Mouse (Mus musculus): Measurements from ENCODE around the gene Pacsin3. TPM values are rescaled to one million over a fixed set of nuclear protein-coding genes. Genes with fewer than 3 reads are reported as not detected.

Pacsin3 gene
- polyA plus RNA-seq, 1 experiment from 2014 or later: 33.4 TPM

GRCm38 (mm10) chr2:91291197-91292007 lies 35.6 kb downstream of the Pacsin3 start:
- DNase-seq (ENCODE audit: low spot score): no peak
- no peaks in the 10 kb centered on the region for H3K27me3 ChIP-seq (replicated peaks; ENCODE audit: low read depth, poor library complexity, severe bottlenecking)
- H3K36me3 ChIP-seq (replicated peaks): peaks cover 4% of the 10 kb centered on the region
- peaks cover 16% of the 10 kb centered on the region for H3K4me1 ChIP-seq
- 69% methylated on average over 12 of the region's 12 CpGs for WGBS
- no peak overlapping the region for H3K4me3 ChIP-seq
- peak overlapping the region; percentile 35 for H3K27ac ChIP-seq (replicated peaks)
- no peaks in the 10 kb centered on the region for H3K9me3 ChIP-seq

- WGBS: 92% methylated on average over 3 of the region's 3 CpGs
- Histone ChIP-seq H3K9me3 (no peaks in the 10 kb centered on the region), H3K27ac (replicated peaks) (no peak overlapping the region), H3K36me3 (replicated peaks) (no peaks in the 10 kb centered on the region), H3K27me3 (replicated peaks; ENCODE audit: low read depth, poor library complexity, severe bottlenecking) (no peaks in the 10 kb centered on the region), H3K4me3 (no peak overlapping the region), H3K4me1 (peaks cover 20% of the 10 kb centered on the region)
- DNase-seq (ENCODE audit: low spot score): no peak
These were observed 38.5 kb downstream of the Pacsin3 start for GRCm38 (mm10) chr2:91294226-91294625.

GRCm38 (mm10) chr2:91295895-91296294 lies 40.1 kb downstream of the Pacsin3 start:
- no peaks in the 10 kb centered on the region for H3K27me3 ChIP-seq (replicated peaks; ENCODE audit: low read depth, poor library complexity, severe bottlenecking)
- H3K4me3 ChIP-seq: no peak overlapping the region
- no peak for DNase-seq (ENCODE audit: low spot score)
- no peaks in the 10 kb centered on the region for H3K9me3 ChIP-seq
- 90% methylated on average over 5 of the region's 5 CpGs for WGBS
- H3K36me3 ChIP-seq (replicated peaks): no peaks in the 10 kb centered on the region
- peaks cover 23% of the 10 kb centered on the region for H3K4me1 ChIP-seq
- no peak overlapping the region for H3K27ac ChIP-seq (replicated peaks)

- Histone ChIP-seq H3K36me3 (replicated peaks) (0 out of 2 replicates have a peak, but pooled peaks cover 8% of the 10 kb centered on the region), H3K27me3 (replicated peaks; ENCODE audit: low read depth, poor library complexity, severe bottlenecking) (no peaks in the 10 kb centered on the region), H3K9me3 (no peaks in the 10 kb centered on the region), H3K27ac (replicated peaks) (no peak overlapping the region), H3K4me1 (peaks cover 8% of the 10 kb centered on the region), H3K4me3 (no peak overlapping the region)
- 63% methylated on average over 3 of the region's 3 CpGs for WGBS
- peak; percentile 22 for DNase-seq (ENCODE audit: low spot score)
These were observed 43.4 kb downstream of the Pacsin3 start for GRCm38 (mm10) chr2:91299156-91299555.

GRCm38 (mm10) chr2:91300784-91301183 lies 45.0 kb downstream of the Pacsin3 start:
- Histone ChIP-seq H3K4me1 (peaks cover 8% of the 10 kb centered on the region), H3K27me3 (replicated peaks; ENCODE audit: low read depth, poor library complexity, severe bottlenecking) (no peaks in the 10 kb centered on the region), H3K9me3 (no peaks in the 10 kb centered on the region), H3K36me3 (replicated peaks) (0 out of 2 replicates have a peak, but pooled peaks cover 10% of the 10 kb centered on the region), H3K4me3 (no peak overlapping the region), H3K27ac (replicated peaks) (no peak overlapping the region)
- 89% methylated on average over 2 of the region's 2 CpGs for WGBS
- DNase-seq (ENCODE audit: low spot score): no peak

- H3K27me3 ChIP-seq (replicated peaks; ENCODE audit: low read depth, poor library complexity, severe bottlenecking): no peaks in the 10 kb centered on the region
- H3K4me1 ChIP-seq: peaks cover 8% of the 10 kb centered on the region
- WGBS: 84% methylated on average over 2 of the region's 2 CpGs
These were observed 46.1 kb downstream of the Pacsin3 start for GRCm38 (mm10) chr2:91301836-91302235.

GRCm38 (mm10) chr2:91302845-91303244 lies 47.1 kb downstream of the Pacsin3 start:
- Histone ChIP-seq H3K36me3 (replicated peaks) (0 out of 2 replicates have a peak, but pooled peaks cover 10% of the 10 kb centered on the region), H3K27ac (replicated peaks) (no peak overlapping the region), H3K4me1 (peaks cover 8% of the 10 kb centered on the region), H3K4me3 (no peak overlapping the region), H3K9me3 (no peaks in the 10 kb centered on the region), H3K27me3 (replicated peaks; ENCODE audit: low read depth, poor library complexity, severe bottlenecking) (no peaks in the 10 kb centered on the region)
- DNase-seq (ENCODE audit: low spot score): no peak
- WGBS: 84% methylated on average over 3 of the region's 3 CpGs

More at GRCm38 (mm10) chr2:91301836-91302235, 46.1 kb downstream of the Pacsin3 start:
- no peaks in the 10 kb centered on the region for H3K9me3 ChIP-seq
- no peak overlapping the region for H3K4me3 ChIP-seq
- H3K36me3 ChIP-seq (replicated peaks): 0 out of 2 replicates have a peak, but pooled peaks cover 10% of the 10 kb centered on the region
- DNase-seq (ENCODE audit: low spot score): no peak
- no peak overlapping the region for H3K27ac ChIP-seq (replicated peaks)

- peaks cover 12% of the 10 kb centered on the region for H3K4me1 ChIP-seq
- 0 out of 2 replicates have a peak, but pooled peaks cover 10% of the 10 kb centered on the region for H3K36me3 ChIP-seq (replicated peaks)
- 92% methylated on average over 9 of the region's 9 CpGs for WGBS
- no peak overlapping the region for H3K4me3 ChIP-seq
- no peak for DNase-seq (ENCODE audit: low spot score)
- no peaks in the 10 kb centered on the region for H3K27me3 ChIP-seq (replicated peaks; ENCODE audit: low read depth, poor library complexity, severe bottlenecking)
- H3K9me3 ChIP-seq: no peaks in the 10 kb centered on the region
- no peak overlapping the region for H3K27ac ChIP-seq (replicated peaks)
These were observed 50.2 kb downstream of the Pacsin3 start for GRCm38 (mm10) chr2:91305926-91306325.

GRCm38 (mm10) chr2:91306589-91306988 lies 50.8 kb downstream of the Pacsin3 start:
- no peak for DNase-seq (ENCODE audit: low spot score)
- Histone ChIP-seq H3K27ac (replicated peaks) (no peak overlapping the region), H3K4me1 (peaks cover 12% of the 10 kb centered on the region), H3K9me3 (no peaks in the 10 kb centered on the region), H3K4me3 (no peak overlapping the region), H3K27me3 (replicated peaks; ENCODE audit: low read depth, poor library complexity, severe bottlenecking) (no peaks in the 10 kb centered on the region), H3K36me3 (replicated peaks) (0 out of 2 replicates have a peak, but pooled peaks cover 10% of the 10 kb centered on the region)

GRCm38 (mm10) chr2:91308680-91309079 lies 52.9 kb downstream of the Pacsin3 start:
- Histone ChIP-seq H3K9me3 (no peaks in the 10 kb centered on the region), H3K36me3 (replicated peaks) (0 out of 2 replicates have a peak, but pooled peaks cover 7% of the 10 kb centered on the region), H3K27me3 (replicated peaks; ENCODE audit: low read depth, poor library complexity, severe bottlenecking) (no peaks in the 10 kb centered on the region), H3K27ac (replicated peaks) (no peak overlapping the region; the same call in 1 of the 2 replicates), H3K4me3 (no peak overlapping the region), H3K4me1 (peaks cover 28% of the 10 kb centered on the region)
- WGBS: 29% methylated on average over 5 of the region's 5 CpGs
- peak; percentile 62 for DNase-seq (ENCODE audit: low spot score)

GRCm38 (mm10) chr2:91309546-91309945 lies 53.8 kb downstream of the Pacsin3 start:
- H3K27me3 ChIP-seq (replicated peaks; ENCODE audit: low read depth, poor library complexity, severe bottlenecking): no peaks in the 10 kb centered on the region
- 66% methylated on average over 3 of the region's 3 CpGs for WGBS
- H3K4me3 ChIP-seq: no peak overlapping the region
- no peak overlapping the region for H3K27ac ChIP-seq (replicated peaks)
- peaks cover 28% of the 10 kb centered on the region for H3K4me1 ChIP-seq
- no peak for DNase-seq (ENCODE audit: low spot score)
- H3K9me3 ChIP-seq: no peaks in the 10 kb centered on the region
- H3K36me3 ChIP-seq (replicated peaks): no peaks in the 10 kb centered on the region

GRCm38 (mm10) chr2:91312578-91313311 lies 57.0 kb downstream of the Pacsin3 start:
- H3K9me3 ChIP-seq: no peaks in the 10 kb centered on the region
- H3K27me3 ChIP-seq (replicated peaks; ENCODE audit: low read depth, poor library complexity, severe bottlenecking): no peaks in the 10 kb centered on the region
- H3K27ac ChIP-seq (replicated peaks): peak overlapping the region; percentile 62
- peaks cover 9% of the 10 kb centered on the region for H3K36me3 ChIP-seq (replicated peaks)
- WGBS: 46% methylated on average over 10 of the region's 10 CpGs
- peak; percentile 56 for DNase-seq (ENCODE audit: low spot score)
- H3K4me1 ChIP-seq: peaks cover 28% of the 10 kb centered on the region
- H3K4me3 ChIP-seq: no peak overlapping the region

Data from embryonic facial prominence, embryonic 10.5 days (tissue).